Mouse (Mus musculus) stomach, embryonic 14.5 days (tissue): ENCODE measurements around the gene Rps10. TPM values are rescaled to one million over a fixed set of nuclear protein-coding genes. Genes with fewer than 3 reads are reported as not detected.
"Not testable (repeated sequence)": the region's sequence is repeated elsewhere in the genome, so short reads cannot be mapped to it uniquely, and the experiment has no call there.

Source experiments
- ATAC-seq: fragments of 200-750 bp; cut with Nextera tagmentation; 2 replicates; pipeline ENCODE4 v1.8.0; 2017; ENCODE audit warnings: low read depth, moderate TSS enrichment; ENCODE audit not compliant: insufficient number of reproducible peaks, insufficient read depth, low FRiP score
- H3K27ac ChIP-seq: fragments of 300-500 bp; sonication (generic); 2 replicates; pipeline ENCODE4 v1.5.1; 2014; ENCODE audit warnings: mild to moderate bottlenecking, low read length, moderate library complexity, mixed read lengths
- H3K27me3 ChIP-seq: fragments of 300-500 bp; sonication (generic); 2 replicates; pipeline ENCODE4 v1.6.1; 2014; ENCODE audit warnings: low read length, control low read depth, mixed read lengths; ENCODE audit not compliant: control insufficient read depth, insufficient read depth
- H3K36me3 ChIP-seq: fragments of 300-500 bp; sonication (generic); 2 replicates; pipeline ENCODE4 v1.6.1; 2014; ENCODE audit warnings: mild to moderate bottlenecking, control low read depth, low read length, moderate library complexity, mixed read lengths; ENCODE audit not compliant: control insufficient read depth, insufficient read depth
- H3K4me1 ChIP-seq: fragments of 300-500 bp; sonication (generic); 2 replicates; pipeline ENCODE4 v1.6.1; 2014; ENCODE audit warnings: low read length, control low read depth, mixed read lengths; ENCODE audit not compliant: control insufficient read depth, insufficient read depth
- H3K4me2 ChIP-seq: fragments of 300-500 bp; sonication (generic); replicated peaks from 2 replicates; pipeline ENCODE4 v1.6.1; 2014; ENCODE audit warnings: low read depth, low read length, control low read depth
- H3K4me3 ChIP-seq: fragments of 300-500 bp; sonication (generic); 2 replicates; pipeline ENCODE4 v1.5.1; 2014; ENCODE audit warnings: low read depth, low read length, control low read depth
- H3K9ac ChIP-seq: fragments of 300-500 bp; sonication (generic); replicated peaks from 2 replicates; pipeline ENCODE4 v1.6.1; 2014; ENCODE audit warnings: low read depth, mild to moderate bottlenecking, control low read depth, low read length, moderate library complexity, mixed read lengths
- H3K9me3 ChIP-seq: fragments of 300-500 bp; sonication (generic); 2 replicates; pipeline ENCODE4 v1.6.1; 2016; ENCODE audit warnings: low read depth, low read length, control low read depth; ENCODE audit not compliant: control insufficient read depth
- WGBS: fragments of 180-500 bp; shearing (Covaris S2); extraction: QIAGEN DNeasy Blood & Tissue Kit; methylation state at CpG from one replicate; pipeline ENCODE4 v1.1.7; 2014; 5-methylcytosine and 5-hydroxymethylcytosine counted together
- polyA plus RNA-seq: library from polyadenylated mRNA; unstranded; fragments of >200 nt; fragmentation: Nextera tagmentation; extraction: Ambion mirVana; gene quantifications from 2 replicates; pipeline ENCODE4 v1.2.1, GENCODE M21; 2014

Rps10 gene
- polyA plus RNA-seq, 1 experiment from 2014 or later, result 1,246 TPM

GRCm38 (mm10) chr17:27650586-27650985, 14.1 kb upstream of the Rps10 start:
- Histone ChIP-seq H3K27me3 (peaks cover 6% of the 10 kb centered on the region; the same call in 1 of the 2 replicates), H3K9me3 (no peaks in the 10 kb centered on the region), H3K27ac (no peak overlapping the region), H3K9ac (no peak overlapping the region), H3K4me1 (0 out of 2 replicates have a peak, but pooled peaks cover 2% of the 10 kb centered on the region), H3K4me2 (no peak overlapping the region), H3K4me3 (no peak overlapping the region), H3K36me3 (no peaks in the 10 kb centered on the region)
- ATAC-seq, result no peak
- WGBS, result 70% methylated on average over 13 of the region's 13 CpGs

GRCm38 (mm10) chr17:27650160-27650559, 13.7 kb upstream of the Rps10 start:
- Histone ChIP-seq H3K4me3 (no peak overlapping the region), H3K27ac (no peak overlapping the region), H3K36me3 (no peaks in the 10 kb centered on the region), H3K9me3 (no peaks in the 10 kb centered on the region), H3K9ac (no peak overlapping the region), H3K27me3 (peaks cover 5% of the 10 kb centered on the region; the same call in 1 of the 2 replicates), H3K4me1 (no peaks in the 10 kb centered on the region), H3K4me2 (no peak overlapping the region)
- ATAC-seq, result no peak
- 8% methylated on average over 12 of the region's 12 CpGs for WGBS

GRCm38 (mm10) chr17:27645807-27646206, 9.3 kb upstream of the Rps10 start:
- WGBS, result 30% methylated on average over 7 of the region's 7 CpGs
- Histone ChIP-seq H3K27me3 (no peaks in the 10 kb centered on the region), H3K4me2 (no peak overlapping the region), H3K9me3 (no peaks in the 10 kb centered on the region), H3K4me1 (peaks cover 9% of the 10 kb centered on the region), H3K4me3 (no peak overlapping the region), H3K36me3 (no peaks in the 10 kb centered on the region), H3K9ac (no peak overlapping the region), H3K27ac (no peak overlapping the region)
- no peak for ATAC-seq

GRCm38 (mm10) chr17:27644572-27644971, 8.1 kb upstream of the Rps10 start:
- no peak overlapping the region for H3K4me2 ChIP-seq
- no peak overlapping the region for H3K4me3 ChIP-seq
- 33% methylated on average over 2 of the region's 2 CpGs for WGBS
- no peak overlapping the region for H3K9ac ChIP-seq
- H3K9me3 ChIP-seq, result no peaks in the 10 kb centered on the region
- no peak overlapping the region for H3K27ac ChIP-seq
- no peaks in the 10 kb centered on the region for H3K27me3 ChIP-seq
- ATAC-seq, result no peak
- H3K36me3 ChIP-seq, result no peaks in the 10 kb centered on the region
- peaks cover 9% of the 10 kb centered on the region for H3K4me1 ChIP-seq

- Histone ChIP-seq H3K27ac (no peak overlapping the region), H3K4me3 (no peak overlapping the region), H3K9ac (no peak overlapping the region), H3K9me3 (no peaks in the 10 kb centered on the region), H3K36me3 (no peaks in the 10 kb centered on the region), H3K4me1 (peaks cover 9% of the 10 kb centered on the region), H3K27me3 (no peaks in the 10 kb centered on the region), H3K4me2 (no peak overlapping the region)
- ATAC-seq, result no peak
- 76% methylated on average over 9 of the region's 9 CpGs for WGBS
Measured at GRCm38 (mm10) chr17:27643756-27644155, 7.3 kb upstream of the Rps10 start.

GRCm38 (mm10) chr17:27643101-27643500, 6.6 kb upstream of the Rps10 start:
- Histone ChIP-seq H3K9me3 (no peaks in the 10 kb centered on the region), H3K27me3 (no peaks in the 10 kb centered on the region), H3K36me3 (no peaks in the 10 kb centered on the region), H3K9ac (no peak overlapping the region), H3K4me2 (peak overlapping the region; percentile 5; the same call in 1 of the 2 replicates), H3K4me1 (peaks cover 9% of the 10 kb centered on the region), H3K27ac (peak overlapping the region; percentile 33; the same call in 1 of the 2 replicates), H3K4me3 (no peak overlapping the region)
- no peak for ATAC-seq
- WGBS, result 26% methylated on average over 6 of the region's 6 CpGs

GRCm38 (mm10) chr17:27642491-27643062, 6.1 kb upstream of the Rps10 start:
- no peak overlapping the region for H3K4me3 ChIP-seq
- ATAC-seq, result peak; percentile 50; the same call in 1 of the 2 replicates
- H3K4me2 ChIP-seq, result peak overlapping the region; percentile 5; the same call in 1 of the 2 replicates
- WGBS, result 12% methylated on average over 12 of the region's 12 CpGs
- H3K9ac ChIP-seq, result 0 out of 2 replicates have a peak overlapping the region, but pooled peaks have one; percentile 10
- no peaks in the 10 kb centered on the region for H3K36me3 ChIP-seq
- peak overlapping the region; percentile 33; the same call in 1 of the 2 replicates for H3K27ac ChIP-seq
- no peaks in the 10 kb centered on the region for H3K27me3 ChIP-seq
- no peaks in the 10 kb centered on the region for H3K9me3 ChIP-seq
- H3K4me1 ChIP-seq, result peaks cover 9% of the 10 kb centered on the region

- H3K27me3 ChIP-seq, H3K9ac ChIP-seq, ATAC-seq, H3K36me3 ChIP-seq, H3K27ac ChIP-seq, H3K4me2 ChIP-seq, H3K4me3 ChIP-seq, H3K9me3 ChIP-seq: not testable (repeated sequence)
- peaks cover 14% of the 10 kb centered on the region for H3K4me1 ChIP-seq
- WGBS, result 89% methylated on average over 6 of the region's 6 CpGs
Measured at GRCm38 (mm10) chr17:27639851-27640250, 3.4 kb upstream of the Rps10 start.

GRCm38 (mm10) chr17:27638921-27639332, 2.5 kb upstream of the Rps10 start:
- no peak overlapping the region for H3K4me3 ChIP-seq
- H3K9me3 ChIP-seq, result no peaks in the 10 kb centered on the region
- WGBS, result 77% methylated on average over 20 of the region's 20 CpGs

More at GRCm38 (mm10) chr17:27638921-27639332, 2.5 kb upstream of the Rps10 start:
- Histone ChIP-seq H3K27ac (no peak overlapping the region), H3K4me2 (no peak overlapping the region), H3K36me3 (peaks cover 1% of the 10 kb centered on the region; the same call in 1 of the 2 replicates), H3K9ac (no peak overlapping the region), H3K27me3 (no peaks in the 10 kb centered on the region), H3K4me1 (peaks cover 16% of the 10 kb centered on the region)
- ATAC-seq, result no peak
